Mouse (Mus musculus): ENCODE measurements around the gene Eml3.
"Not testable (repeated sequence)": the region's sequence is repeated elsewhere in the genome, so short reads cannot be mapped to it uniquely, and the experiment has no call there.

The Eml3 gene

GRCm38 (mm10) chr19:8929224-8930088 is at the start of gene Eml3, which contains the start of gene Rom1:
TSS of gene Eml3 (plus strand) at chr19:8929552.
TSS of gene Rom1 (minus strand) at chr19:8929356.
- DNase-seq: peak; percentile 83 to 89

GRCm38 (mm10) chr19:8880311-8881033 is 48.9 kb upstream of the Eml3 start, which contains the start of gene Uqcc3:
TSS of gene Uqcc3 (minus strand) at chr19:8880923.
- peak; percentile 80 to 88 for DNase-seq

DNA sequence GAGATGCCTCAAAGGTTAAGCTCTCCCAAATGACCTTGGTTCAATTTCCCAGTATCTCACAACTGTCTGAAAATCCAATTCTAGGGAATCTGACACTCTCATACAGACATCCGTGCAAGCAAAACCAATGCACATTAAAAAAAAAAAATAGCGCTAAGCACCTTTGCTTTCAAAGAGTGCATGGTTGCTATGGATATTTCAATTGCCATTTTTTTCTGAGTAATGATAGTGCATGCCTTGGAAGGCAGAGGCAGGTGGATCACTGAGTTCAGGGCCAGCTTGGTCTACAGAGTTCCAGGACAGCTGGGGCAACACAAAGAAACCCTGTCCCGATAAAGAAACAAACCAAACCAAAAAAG is 48.3 kb upstream of the Eml3 start:
- no peak for DNase-seq

DNA sequence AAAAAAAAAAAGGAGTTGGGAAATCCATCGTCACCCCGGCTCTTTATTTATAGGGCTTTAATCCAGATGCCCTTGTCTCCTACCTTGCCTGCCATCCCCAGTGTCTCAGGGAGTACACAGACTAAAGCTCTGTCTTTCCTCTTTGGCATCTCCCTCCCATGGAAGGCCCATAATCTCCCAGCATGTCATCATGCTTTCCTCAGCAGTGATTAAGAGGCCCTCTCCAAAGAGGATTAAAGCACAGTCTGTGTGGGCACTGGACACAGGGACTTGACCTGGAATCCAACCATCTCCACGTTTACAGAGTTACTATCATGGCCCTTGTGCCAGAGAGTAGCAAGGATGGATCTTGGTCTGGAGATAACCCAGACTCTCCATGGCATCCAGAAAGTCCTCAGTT is 45.7 kb upstream of the Eml3 start, which contains the start of the genes Lbhd1 and Gm49403:
Lbhd1 (plus strand) TSS at position 117 of the 400 bp plus-strand sequence.
Gm49403 (plus strand) TSS at position 315 of the 400 bp plus-strand sequence.
- no peak for DNase-seq

GRCm38 (mm10) chr19:8886916-8887584 is 42.3 kb upstream of the Eml3 start:
- no peak for DNase-seq

- DNase-seq: no peak
These were observed 41.5 kb upstream of the Eml3 start for GRCm38 (mm10) chr19:8887585-8888463.

DNA sequence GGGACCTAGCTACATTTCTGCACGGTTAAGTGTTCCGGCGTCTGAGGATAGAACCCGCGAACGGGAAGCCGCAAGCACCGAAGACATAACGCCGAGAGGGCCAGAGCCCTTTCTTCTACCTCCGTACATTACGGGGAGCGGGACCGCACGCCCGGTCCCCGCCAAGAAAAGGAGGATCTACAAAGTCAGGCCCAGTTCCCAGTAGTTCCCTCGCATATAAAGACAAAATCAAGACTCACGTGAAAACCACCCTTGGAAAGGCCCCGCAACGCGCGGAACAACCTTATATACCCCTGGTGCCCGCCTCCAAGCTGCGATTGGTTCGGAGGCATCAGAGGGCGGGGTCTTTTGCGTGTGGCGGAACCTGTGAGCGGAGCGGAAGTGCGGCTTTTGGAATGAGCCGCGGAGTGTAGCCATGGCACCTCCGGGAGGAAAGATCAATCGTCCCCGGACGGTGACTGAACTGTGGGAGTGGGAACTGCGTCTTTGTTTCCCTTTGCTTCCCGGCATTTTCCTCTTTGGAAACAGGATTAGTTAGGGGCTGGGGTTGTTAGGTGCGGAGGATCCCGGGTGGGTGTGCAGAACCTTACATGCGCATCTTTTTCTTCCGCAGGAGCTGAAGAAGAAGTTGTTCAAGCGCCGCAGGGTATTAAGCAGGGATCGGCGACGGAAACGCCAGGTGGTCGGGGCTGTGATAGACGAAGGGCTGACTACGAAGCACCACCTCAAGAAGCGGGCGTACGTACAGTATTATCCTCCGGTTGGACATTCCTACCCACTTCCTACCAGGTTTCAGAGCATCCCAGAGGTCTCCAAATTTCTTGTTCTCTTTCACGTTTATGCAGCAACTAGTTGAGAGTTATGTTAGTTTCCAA is 40.6 kb upstream of the Eml3 start, which contains the start of the genes 1810009A15Rik and Gm49416:
1810009A15Rik (plus strand) TSS at position 343 of the 875 bp plus-strand sequence.
Gm49416 (plus strand) TSS at position 416 of the 875 bp plus-strand sequence.
- peak; percentile 89 to 91 for DNase-seq

- DNase-seq: peak; percentile 66 to 81
These were observed 36.3 kb upstream of the Eml3 start, which contains the start of gene Ints5 for GRCm38 (mm10) chr19:8892829-8893766. TSS of gene Ints5 (plus strand) at chr19:8893005.

DNA sequence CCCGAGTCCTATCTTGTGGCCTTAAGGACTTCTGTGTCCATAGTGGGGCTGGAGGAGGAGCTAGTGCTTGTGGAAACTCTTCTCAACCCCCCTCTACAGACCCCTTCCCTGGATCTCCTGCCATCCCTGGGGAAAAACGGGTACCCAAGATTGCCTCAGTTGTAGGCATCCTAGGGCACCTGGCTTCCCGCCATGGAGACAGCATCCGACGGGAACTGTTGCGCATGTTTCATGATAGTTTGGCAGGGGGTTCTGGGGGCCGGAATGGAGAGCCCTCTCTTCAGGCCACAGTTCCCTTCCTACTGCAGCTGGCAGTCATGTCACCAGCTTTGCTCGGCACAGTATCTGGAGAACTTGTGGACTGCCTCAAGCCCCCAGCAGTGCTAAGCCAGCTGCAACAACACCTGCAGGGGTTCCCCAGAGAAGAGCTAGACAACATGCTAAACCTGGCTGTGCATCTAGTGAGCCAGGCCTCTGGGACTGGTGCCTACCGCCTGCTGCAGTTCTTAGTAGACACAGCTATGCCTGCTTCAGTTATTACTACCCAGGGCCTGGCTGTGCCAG is 33.9 kb upstream of the Eml3 start:
- DNase-seq: no peak

DNA sequence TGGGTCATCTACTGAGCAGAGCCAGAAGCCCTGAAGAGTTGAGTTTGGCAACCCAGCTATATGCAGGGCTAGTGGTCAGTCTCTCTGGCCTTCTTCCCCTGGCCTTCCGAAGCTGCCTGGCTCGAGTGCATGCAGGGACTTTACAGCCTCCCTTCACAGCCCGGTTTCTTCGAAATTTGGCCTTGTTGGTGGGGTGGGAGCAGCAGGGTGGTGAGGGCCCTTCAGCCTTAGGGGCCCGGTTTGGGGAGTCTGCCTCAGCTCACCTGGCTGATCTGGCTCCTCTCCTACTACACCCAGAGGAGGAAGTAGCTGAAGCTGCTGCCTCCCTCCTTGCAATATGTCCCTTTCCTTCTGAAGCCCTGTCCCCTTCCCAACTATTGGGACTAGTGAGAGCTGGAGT is 33.1 kb upstream of the Eml3 start:
- DNase-seq: not testable (repeated sequence)

- DNase-seq: not testable (repeated sequence)
These were observed 32.0 kb upstream of the Eml3 start for GRCm38 (mm10) chr19:8897211-8897864.

- peak; percentile 90 for DNase-seq
These were observed 31.4 kb upstream of the Eml3 start, which contains the start of gene Ganab for GRCm38 (mm10) chr19:8897865-8898495. TSS of gene Ganab (plus strand) at chr19:8898071.

DNA sequence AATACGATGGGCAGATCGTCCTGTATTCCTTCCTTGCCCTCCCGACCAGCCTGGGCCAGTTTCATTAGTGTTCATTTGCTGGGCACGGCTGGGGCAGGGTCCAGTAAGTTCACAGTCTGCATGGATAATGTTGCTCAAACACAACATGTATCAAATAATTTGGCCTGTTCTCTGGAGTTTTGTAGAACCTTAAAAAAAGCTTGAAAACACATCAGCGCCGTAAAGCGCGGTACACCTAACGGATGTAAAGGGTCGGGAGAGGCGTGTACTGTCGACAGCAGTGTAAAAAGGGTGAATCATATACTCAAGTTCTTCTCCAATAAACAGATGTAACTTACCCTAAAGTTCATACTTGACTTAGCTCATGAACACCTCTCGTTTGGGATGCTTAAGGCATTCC is 30.8 kb upstream of the Eml3 start:
- DNase-seq: no peak

GRCm38 (mm10) chr19:8899079-8899478 is 30.3 kb upstream of the Eml3 start:
- DNase-seq: no peak

DNA sequence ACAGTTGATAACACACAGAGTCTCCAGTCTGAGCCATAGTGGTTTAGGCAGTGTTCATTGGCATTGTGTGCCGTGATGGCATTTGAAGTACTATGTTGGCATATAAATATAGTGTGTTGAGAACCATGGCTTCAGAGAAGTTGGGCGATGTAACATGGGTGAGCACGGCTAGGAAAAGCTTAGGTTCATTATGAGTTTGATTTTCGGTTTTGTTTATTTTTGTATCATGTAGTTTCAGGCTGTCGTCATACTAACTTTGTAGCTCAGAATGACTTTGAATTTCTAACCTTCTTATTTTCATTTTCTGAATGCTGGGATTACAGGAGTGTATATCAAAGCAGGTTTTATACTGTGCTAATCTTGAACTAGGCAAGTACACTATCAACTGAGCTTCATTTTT is 25.9 kb upstream of the Eml3 start:
- DNase-seq: no peak

GRCm38 (mm10) chr19:8908531-8908930 is 20.8 kb upstream of the Eml3 start:
- no peak for DNase-seq

- no peak for DNase-seq
These were observed 17.5 kb upstream of the Eml3 start for GRCm38 (mm10) chr19:8911810-8912209.

DNA sequence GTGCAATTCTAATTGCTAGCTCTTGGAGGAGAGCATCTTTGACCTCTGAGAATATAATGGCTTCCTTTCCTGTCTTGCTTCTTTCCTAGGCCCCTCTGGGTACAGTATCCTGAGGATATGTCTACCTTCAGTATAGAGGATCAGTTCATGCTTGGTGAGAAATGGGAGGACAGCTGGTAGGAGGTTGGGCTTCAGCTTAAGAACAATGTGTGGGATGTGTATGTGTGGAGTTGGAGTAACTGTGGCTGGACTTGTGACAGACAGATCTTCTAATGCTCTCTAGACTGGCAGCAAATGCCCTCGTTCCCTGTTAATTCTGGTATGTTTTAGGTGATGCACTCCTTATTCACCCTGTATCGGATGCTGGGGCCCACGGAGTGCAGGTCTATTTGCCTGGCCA is 15.1 kb upstream of the Eml3 start:
- DNase-seq: no peak
